Mouse (Mus musculus) CH12.LX (cell line): Measurements from ENCODE around the gene Itga9. TPM values are rescaled to one million over a fixed set of nuclear protein-coding genes. Genes with fewer than 3 reads are reported as not detected.

Experiments used
- DNase-seq: peaks from one replicate; pipeline ENCODE4 v3.0.0-alpha.2; 2013; ENCODE audit errors: extremely low read depth
- H3K27ac ChIP-seq: 2 replicates; pipeline ENCODE4 v1.5.1; 2012; ENCODE audit warnings: low read depth, mild to moderate bottlenecking, control low read depth, moderate library complexity; ENCODE audit not compliant: insufficient read depth
- H3K27me3 ChIP-seq: replicated peaks from 2 replicates; pipeline ENCODE3; 2012; ENCODE audit warnings: inconsistent platforms
- H3K36me3 ChIP-seq, 2 experiments: replicated peaks in 1 of 2; 2 replicates each; pipeline versions ENCODE3 to v1.6.1; 2012; ENCODE audit warnings: inconsistent platforms in 1 of 2, low read length in 1 of 2, mild to moderate bottlenecking in 1 of 2, mixed read lengths in 1 of 2, moderate library complexity in 1 of 2; ENCODE audit not compliant: control insufficient read depth in 1 of 2, insufficient read depth in 1 of 2
- H3K4me1 ChIP-seq, 2 experiments: 2 replicates each; pipeline ENCODE4 v1.6.1; 2012; ENCODE audit warnings: inconsistent platforms in 1 of 2, moderate library complexity in 1 of 2; ENCODE audit not compliant: insufficient read depth in 2 of 2, control insufficient read depth in 1 of 2
- H3K4me2 ChIP-seq: 2 replicates; pipeline ENCODE4 v1.6.1; 2012; ENCODE audit warnings: low read depth, mild to moderate bottlenecking, control low read depth; ENCODE audit not compliant: poor library complexity, insufficient read depth, severe bottlenecking
- H3K4me3 ChIP-seq, 3 experiments: fragments of 150-350 bp in 1 of 3; sonication (generic) in 1 of 3; replicated peaks in 1 of 3; 2 replicates each; pipeline versions ENCODE3 to v1.5.1; 2011 to 2012; ENCODE audit warnings: low read depth in 2 of 3, low read length in 2 of 3, mild to moderate bottlenecking in 2 of 3, moderate library complexity in 2 of 3, control low read depth in 1 of 3, improper control_type of control experiment in 1 of 3, inconsistent platforms in 1 of 3, mixed read lengths in 1 of 3; ENCODE audit not compliant: poor library complexity in 1 of 3
- H3K79me2 ChIP-seq: replicated peaks from 2 replicates; pipeline ENCODE4 v1.6.1; 2012; ENCODE audit warnings: mild to moderate bottlenecking, moderate library complexity; ENCODE audit not compliant: control insufficient read depth, poor library complexity, insufficient read depth, severe bottlenecking; ENCODE audit errors: extremely low read depth
- H3K9ac ChIP-seq: 2 replicates; pipeline ENCODE4 v1.6.1; 2012; ENCODE audit warnings: low read depth, mild to moderate bottlenecking, control low read depth, moderate library complexity; ENCODE audit not compliant: insufficient read depth
- H3K9me3 ChIP-seq: replicated peaks from 2 replicates; pipeline ENCODE3; 2012; ENCODE audit warnings: low read length, inconsistent platforms, mixed read lengths
- BHLHE40 ChIP-seq: IDR thresholded peaks from 2 replicates; pipeline ENCODE4 v1.6.1; 2011; ENCODE audit warnings: mild to moderate bottlenecking, low read depth, low read length, improper control_type of control experiment
- CHD2 ChIP-seq: IDR thresholded peaks from 2 replicates; pipeline ENCODE4 v1.6.1; 2011; ENCODE audit warnings: low read length, improper control_type of control experiment
- E2F4 ChIP-seq: IDR thresholded peaks from 2 replicates; pipeline ENCODE4 v1.6.1; 2011; ENCODE audit warnings: low read depth, low read length, improper control_type of control experiment; ENCODE audit not compliant: insufficient replicate concordance
- ELF1 ChIP-seq: IDR thresholded peaks from 2 replicates; pipeline ENCODE4 v1.6.1; 2014; ENCODE audit warnings: low read depth, mild to moderate bottlenecking, inconsistent platforms, low read length, improper control_type of control experiment
- EP300 ChIP-seq: IDR thresholded peaks from 2 replicates; pipeline ENCODE4 v1.6.1; 2011; ENCODE audit warnings: low read length, improper control_type of control experiment
- GABPA ChIP-seq: IDR thresholded peaks from 2 replicates; pipeline ENCODE4 v1.6.1; 2012; ENCODE audit warnings: low read depth, low read length, improper control_type of control experiment, inconsistent platforms; ENCODE audit not compliant: insufficient replicate concordance
- HCFC1 ChIP-seq: IDR thresholded peaks from 2 replicates; pipeline ENCODE4 v1.6.1; 2012; ENCODE audit warnings: low read depth, mild to moderate bottlenecking, inconsistent platforms, low read length, improper control_type of control experiment
- IRF4 ChIP-seq: IDR thresholded peaks from 2 replicates; pipeline ENCODE4 v1.6.1; 2014; ENCODE audit warnings: low read depth, mild to moderate bottlenecking, inconsistent platforms, low read length, improper control_type of control experiment
- MAFK ChIP-seq: IDR thresholded peaks from 2 replicates; pipeline ENCODE4 v1.6.1; 2011; ENCODE audit warnings: low read length, improper control_type of control experiment; ENCODE audit not compliant: insufficient replicate concordance
- MAX ChIP-seq: IDR thresholded peaks from 2 replicates; pipeline ENCODE4 v1.6.1; 2011; ENCODE audit warnings: low read length, improper control_type of control experiment
- MAZ ChIP-seq: IDR thresholded peaks from 2 replicates; pipeline ENCODE4 v1.6.1; 2012; ENCODE audit warnings: low read depth, mild to moderate bottlenecking, inconsistent platforms, low read length, improper control_type of control experiment, moderate library complexity
- MEF2A ChIP-seq: IDR thresholded peaks from 2 replicates; pipeline ENCODE4 v1.6.1; 2014; ENCODE audit warnings: low read depth, mild to moderate bottlenecking, inconsistent platforms, low read length, improper control_type of control experiment, borderline replicate concordance
- MXI1 ChIP-seq: IDR thresholded peaks from 2 replicates; pipeline ENCODE4 v1.6.1; 2011; ENCODE audit warnings: mild to moderate bottlenecking, low read depth, low read length, improper control_type of control experiment
- MYC ChIP-seq: IDR thresholded peaks from 2 replicates; pipeline ENCODE4 v1.6.1; 2011; ENCODE audit warnings: low read depth, mild to moderate bottlenecking, improper control_type of control experiment, low read length
- NELFE ChIP-seq: IDR thresholded peaks from 2 replicates; pipeline ENCODE4 v1.6.1; 2011; ENCODE audit warnings: low read depth, low read length, improper control_type of control experiment
- POLR2A ChIP-seq: IDR thresholded peaks from 2 replicates; pipeline ENCODE4 v1.6.1; 2011; ENCODE audit warnings: low read depth, mild to moderate bottlenecking, improper control_type of control experiment, low read length
- POLR2AphosphoS2 ChIP-seq: IDR thresholded peaks from 2 replicates; pipeline ENCODE4 v1.6.1; 2011; ENCODE audit warnings: low read depth, low read length, improper control_type of control experiment
- SMC3 ChIP-seq: IDR thresholded peaks from 2 replicates; pipeline ENCODE4 v1.6.1; 2011; ENCODE audit warnings: low read depth, low read length, improper control_type of control experiment
- TBP ChIP-seq: conservative IDR thresholded peaks from 2 replicates; pipeline ENCODE4 v1.6.1; 2011; ENCODE audit warnings: low read depth, low read length, improper control_type of control experiment
- TCF12 ChIP-seq: IDR thresholded peaks from 2 replicates; pipeline ENCODE4 v1.6.1; 2014; ENCODE audit warnings: low read depth, mild to moderate bottlenecking, inconsistent platforms, low read length, improper control_type of control experiment
- USF2 ChIP-seq: conservative IDR thresholded peaks from 2 replicates; pipeline ENCODE4 v1.6.1; 2011; ENCODE audit warnings: low read depth, low read length, improper control_type of control experiment
- ZC3H11A ChIP-seq: IDR thresholded peaks from 2 replicates; pipeline ENCODE4 v1.6.1; 2012; ENCODE audit warnings: low read depth, mild to moderate bottlenecking, inconsistent platforms, low read length, improper control_type of control experiment
- dilution Hi-C: fragments of 300-500 bp; cut with MboI; formaldehyde crosslinking; loops from 2 replicates; pipeline ENCODE4 v1.14.3; 2020; ENCODE audit warnings: low sequenced_read_pairs; ENCODE audit not compliant: extremely low pct_unique_long_range_greater_than_20kb, extremely low pct_ligation_motif_present
- in situ Hi-C: fragments of 300-500 bp; cut with MboI; formaldehyde crosslinking; loops from 3 replicates; pipeline ENCODE4 v1.14.3; 2019; ENCODE audit warnings: low sequenced_read_pairs, low pct_ligation_motif_present, low pct_unique_long_range_greater_than_20kb, mixed read lengths
- polyA plus RNA-seq: library from polyadenylated mRNA; unstranded; fragments of >175 nt; gene quantifications from 2 replicates; pipeline ENCODE4 v1.2.1, GENCODE M21; 2012; ENCODE audit warnings: low read depth; ENCODE audit not compliant: insufficient read length
- total RNA-seq, 2 experiments: library from RNA; depleted of rRNA; stranded (reverse); fragments of 300-350 nt in 1 of 2; fragments of >200 nt in 1 of 2; gene quantifications; 2 replicates each; pipeline ENCODE4 v1.2.3; 2012 to 2014

Itga9 gene
- total and polyA plus RNA-seq, 3 experiments, result 0.19 TPM; not detected in 2

DNA sequence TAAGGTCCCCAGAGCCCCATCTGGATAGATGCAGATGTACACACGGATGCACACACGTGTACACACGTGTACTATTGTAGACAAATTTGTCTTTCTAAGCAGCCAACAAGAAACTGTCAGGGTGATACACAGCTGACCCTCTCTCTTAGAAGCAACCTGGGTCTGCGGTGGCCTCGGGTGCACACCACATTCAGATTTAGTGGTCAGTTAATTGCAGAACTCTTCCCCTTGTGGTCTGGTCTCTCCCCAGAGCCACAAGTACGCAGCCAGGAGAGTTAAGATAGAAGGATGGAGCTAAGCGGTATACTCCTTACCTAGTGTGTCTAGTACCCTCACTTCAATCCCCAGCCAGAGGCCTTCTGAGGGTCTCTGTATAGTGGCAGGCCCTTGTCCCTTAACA lies 276.7 kb downstream of the Itga9 start:
- no peaks in the 10 kb centered on the region for H3K36me3 ChIP-seq
- peak; percentile 51 for DNase-seq
- H3K4me3 ChIP-seq, result no peak overlapping the region
- no peaks in the 10 kb centered on the region for H3K79me2 ChIP-seq
- peaks cover 3% of the 10 kb centered on the region for H3K9me3 ChIP-seq
- H3K4me1 ChIP-seq, result peaks cover 0 to 14% of the 10 kb centered on the region in 2 experiments; a peak in 2 of 4 replicates
- dilution Hi-C loops, result no loop called here
- H3K4me2 ChIP-seq, result no peak overlapping the region
- in situ Hi-C loops, result no loop called here
- H3K27me3 ChIP-seq, result peaks cover 77% of the 10 kb centered on the region
- H3K27ac ChIP-seq, result no peak overlapping the region
- no peak overlapping the region for H3K9ac ChIP-seq
- TF ChIP-seq BHLHE40 (peak; percentile 75), MAFK (peak; percentile 72; the same call in 1 of the 2 replicates), IRF4 (no peak), TCF12 (0 out of 2 replicates have a peak, but pooled peaks have one; percentile 30), MXI1 (no peak), SMC3 (no peak)

DNA sequence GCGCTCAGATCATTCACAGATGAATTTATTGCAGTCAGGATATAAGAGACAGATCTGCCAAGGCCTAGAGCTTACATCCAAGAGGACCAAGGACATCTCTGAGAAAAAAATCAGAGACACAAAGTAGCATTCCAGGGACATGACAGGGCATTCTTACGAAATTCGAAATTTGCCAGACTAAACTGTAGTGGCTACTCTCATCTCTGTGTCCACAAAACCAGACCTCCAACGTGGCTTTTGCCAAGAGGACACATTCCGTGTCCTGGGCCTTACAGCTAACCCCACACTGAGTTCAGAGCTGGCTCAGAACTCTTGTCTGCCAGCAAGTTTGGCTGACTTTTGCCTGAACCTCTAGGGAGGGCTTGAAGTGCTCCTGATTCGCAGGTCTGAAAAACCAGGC lies 279.3 kb downstream of the Itga9 start:
- Histone ChIP-seq H3K4me3 (no peak overlapping the region), H3K4me1 (peaks cover 0 to 14% of the 10 kb centered on the region in 2 experiments; a peak in 2 of 4 replicates), H3K79me2 (no peaks in the 10 kb centered on the region), H3K27me3 (peaks cover 77% of the 10 kb centered on the region), H3K36me3 (no peaks in the 10 kb centered on the region), H3K4me2 (no peak overlapping the region), H3K9ac (no peak overlapping the region), H3K27ac (no peak overlapping the region), H3K9me3 (peaks cover 3% of the 10 kb centered on the region)
- in situ Hi-C loops, result no loop called here
- no peak for DNase-seq
- dilution Hi-C loops, result no loop called here
- TF ChIP-seq NELFE, result no peak
- TF ChIP-seq MAZ, result no peak
- no peak for TF ChIP-seq CHD2
- TF ChIP-seq MAX, result no peak
- no peak for TF ChIP-seq MAFK

DNA sequence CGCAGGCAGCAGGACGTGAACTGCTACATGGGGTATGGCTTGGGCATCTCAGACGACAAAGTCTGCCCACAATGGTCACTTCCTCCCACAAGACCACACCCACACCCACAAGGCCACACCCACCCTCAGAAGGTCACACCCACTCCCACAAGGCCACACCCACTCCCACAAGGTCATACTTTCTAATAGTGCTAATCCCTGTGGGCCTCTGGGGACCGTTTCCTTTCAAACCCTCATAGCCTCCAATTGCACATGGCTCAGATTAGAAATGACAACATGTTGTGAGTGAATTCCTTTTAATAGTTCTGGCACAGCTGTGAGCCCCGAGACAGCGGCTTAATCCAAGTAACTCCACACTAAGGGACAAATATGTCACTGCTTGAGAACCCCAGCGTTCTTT lies 280.7 kb downstream of the Itga9 start:
- peaks cover 0 to 7% of the 10 kb centered on the region in 2 experiments; a peak in 2 of 4 replicates for H3K4me1 ChIP-seq
- H3K9ac ChIP-seq, result no peak overlapping the region
- no peak overlapping the region for H3K27ac ChIP-seq
- H3K36me3 ChIP-seq, result no peaks in the 10 kb centered on the region
- H3K27me3 ChIP-seq, result peaks cover 75% of the 10 kb centered on the region
- H3K4me2 ChIP-seq, result no peak overlapping the region
- H3K9me3 ChIP-seq, result peaks cover 3% of the 10 kb centered on the region
- in situ Hi-C loops, result no loop called here
- no peak for DNase-seq
- H3K4me3 ChIP-seq, result no peak overlapping the region
- dilution Hi-C loops, result no loop called here
- TF ChIP-seq E2F4 (no peak), USF2 (no peak), MYC (no peak), IRF4 (no peak), TBP (no peak), MEF2A (no peak), ELF1 (no peak), HCFC1 (no peak), MAX (no peak), EP300 (no peak), NELFE (no peak), GABPA (no peak), ZC3H11A (no peak), POLR2AphosphoS2 (no peak), POLR2A (no peak)
- no peaks in the 10 kb centered on the region for H3K79me2 ChIP-seq
